Mouse (Mus musculus): ENCODE results near the gene Ets1. TPM values are rescaled to one million over a fixed set of nuclear protein-coding genes. Genes with fewer than 3 reads are reported as not detected.
A peak's percentile ranks its signal among the peaks of the same experiment; 100 is the strongest.

The Ets1 gene
- polyA plus RNA-seq, 1 experiment from 2014 or later = 14.5 TPM

DNA sequence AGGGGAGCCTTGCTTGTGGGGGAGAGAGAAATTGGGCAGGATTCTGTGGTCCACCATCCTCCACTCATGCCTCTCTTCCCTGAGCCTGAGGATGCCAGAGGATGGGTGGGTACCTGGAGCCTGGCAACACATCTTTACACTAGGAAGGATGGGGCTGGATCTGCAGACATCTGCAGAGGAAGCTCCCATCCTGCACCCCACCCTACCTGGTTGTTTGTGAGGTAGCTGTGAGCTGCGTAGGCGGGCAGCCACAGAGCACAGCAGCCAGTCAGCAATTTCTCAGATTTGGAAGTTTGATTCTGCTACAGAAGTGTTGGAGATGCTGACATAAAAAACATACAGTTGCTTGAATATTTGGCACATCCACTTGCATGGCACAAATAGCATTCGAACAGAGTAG is 15.6 kb upstream of the Ets1 start:
- H3K4me2 ChIP-seq (ENCODE audit: low read length) = no peak overlapping the region
- H3K9me3 ChIP-seq (replicated peaks; ENCODE audit: control insufficient read depth, low read length) = no peaks in the 10 kb centered on the region
- ATAC-seq (no peak), DNase-seq (ENCODE audit: low spot score) (no peak)
- H3K36me3 ChIP-seq (ENCODE audit: control insufficient read depth, insufficient read depth, low read length) = no peaks in the 10 kb centered on the region
- no peak overlapping the region for H3K9ac ChIP-seq (ENCODE audit: low read length)
- 0 out of 2 replicates have a peak, but pooled peaks cover 2% of the 10 kb centered on the region for H3K4me1 ChIP-seq (ENCODE audit: control insufficient read depth, insufficient read depth, low read length)
- 93% methylated on average over 3 of the region's 3 CpGs for WGBS
- no peak overlapping the region for H3K4me3 ChIP-seq (ENCODE audit: low read depth, low read length)
- H3K27ac ChIP-seq (ENCODE audit: low read depth, low read length) = no peak overlapping the region
- no peaks in the 10 kb centered on the region for H3K27me3 ChIP-seq (replicated peaks; ENCODE audit: control insufficient read depth, insufficient read depth, low read length)

DNA sequence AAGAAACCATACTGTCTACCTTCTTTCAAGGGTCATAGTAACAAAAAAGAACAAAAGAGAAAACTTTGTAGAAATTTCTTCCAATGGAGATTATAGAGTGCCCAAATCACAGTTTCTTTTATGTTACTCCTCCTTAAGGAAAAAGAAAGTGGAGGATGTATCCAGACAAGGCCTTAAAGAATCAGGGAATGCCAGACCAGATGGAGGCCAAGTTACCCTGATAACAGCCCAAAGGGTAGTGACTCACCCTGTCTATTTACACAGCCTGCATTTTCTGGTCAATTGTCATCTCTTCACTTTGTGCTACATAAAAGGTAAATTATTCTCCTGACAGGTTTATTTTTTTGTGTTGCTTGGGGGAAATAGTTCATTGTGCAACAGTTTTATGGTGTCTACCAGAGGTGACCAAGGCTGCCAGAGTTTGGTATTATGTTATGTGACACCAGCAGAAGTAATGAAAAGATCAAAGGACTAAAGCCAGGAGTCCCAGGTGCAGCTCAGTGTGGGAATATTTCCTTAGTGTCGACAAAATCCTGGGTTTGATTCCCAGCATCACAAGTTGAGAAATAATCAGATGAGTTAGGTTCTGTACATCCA is 6.5 kb upstream of the Ets1 start:
- Histone ChIP-seq H3K27me3 (replicated peaks; ENCODE audit: control insufficient read depth, insufficient read depth, low read length) (0 out of 2 replicates have a peak, but pooled peaks cover 2% of the 10 kb centered on the region), H3K4me1 (ENCODE audit: control insufficient read depth, insufficient read depth, low read length) (no peaks in the 10 kb centered on the region), H3K27ac (ENCODE audit: low read depth, low read length) (no peak overlapping the region), H3K9ac (ENCODE audit: low read length) (no peak overlapping the region), H3K9me3 (replicated peaks; ENCODE audit: control insufficient read depth, low read length) (no peaks in the 10 kb centered on the region), H3K4me2 (ENCODE audit: low read length) (no peak overlapping the region), H3K4me3 (ENCODE audit: low read depth, low read length) (no peak overlapping the region), H3K36me3 (ENCODE audit: control insufficient read depth, insufficient read depth, low read length) (no peaks in the 10 kb centered on the region)
- 57% methylated on average over 1 of the region's 1 CpGs for WGBS
- DNase-seq (ENCODE audit: low spot score) (no peak), ATAC-seq (no peak)

DNA sequence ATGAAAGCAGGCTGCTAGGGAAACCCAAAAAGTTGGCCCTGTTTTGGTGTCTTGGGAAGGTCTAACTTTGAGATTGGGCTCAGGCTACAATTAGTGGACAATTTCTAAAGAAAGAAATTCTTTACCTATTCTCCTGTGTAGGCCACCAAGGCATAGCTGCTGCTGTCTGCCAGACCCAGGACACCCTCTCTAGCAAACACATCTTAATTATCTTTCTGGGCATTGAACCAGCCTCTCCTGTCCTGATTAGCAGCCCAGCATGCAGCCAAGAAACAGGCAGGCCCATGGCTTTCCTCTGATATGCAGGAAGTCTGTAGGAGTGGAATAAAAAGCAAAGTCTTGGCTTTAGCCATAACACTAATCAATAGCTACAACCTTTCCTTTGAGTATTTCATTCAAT is 4.7 kb upstream of the Ets1 start:
- ATAC-seq (no peak), DNase-seq (ENCODE audit: low spot score) (peak; percentile 39)
- Histone ChIP-seq H3K27ac (ENCODE audit: low read depth, low read length) (no peak overlapping the region), H3K4me2 (ENCODE audit: low read length) (no peak overlapping the region), H3K4me3 (ENCODE audit: low read depth, low read length) (no peak overlapping the region), H3K4me1 (ENCODE audit: control insufficient read depth, insufficient read depth, low read length) (no peaks in the 10 kb centered on the region), H3K9me3 (replicated peaks; ENCODE audit: control insufficient read depth, low read length) (no peaks in the 10 kb centered on the region), H3K36me3 (ENCODE audit: control insufficient read depth, insufficient read depth, low read length) (no peaks in the 10 kb centered on the region), H3K9ac (ENCODE audit: low read length) (no peak overlapping the region), H3K27me3 (replicated peaks; ENCODE audit: control insufficient read depth, insufficient read depth, low read length) (peaks cover 10% of the 10 kb centered on the region; the same call in 1 of the 2 replicates)

DNA sequence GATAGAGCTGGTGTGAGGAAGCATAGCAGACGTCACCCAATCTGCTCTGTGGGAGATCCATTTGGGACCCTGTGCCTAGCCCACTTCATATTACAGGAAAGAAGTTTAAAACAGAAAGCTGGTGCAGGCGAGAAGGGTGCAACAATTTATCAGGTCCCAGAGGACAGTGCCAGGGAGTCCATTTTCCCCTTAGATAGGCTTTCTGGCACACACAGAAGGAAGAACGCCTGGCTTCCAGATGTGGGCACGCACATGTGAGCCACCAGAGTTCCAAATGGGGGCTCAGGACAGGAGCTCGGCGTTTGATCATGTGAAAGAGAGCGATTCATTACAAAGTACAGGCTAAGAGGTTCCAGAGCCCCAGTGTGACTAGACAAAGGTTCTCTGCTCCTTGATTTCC is 3.8 kb upstream of the Ets1 start:
- DNase-seq (ENCODE audit: low spot score) (no peak), ATAC-seq (no peak)
- Histone ChIP-seq H3K4me3 (ENCODE audit: low read depth, low read length) (no peak overlapping the region), H3K9ac (ENCODE audit: low read length) (no peak overlapping the region), H3K27me3 (replicated peaks; ENCODE audit: control insufficient read depth, insufficient read depth, low read length) (peaks cover 12% of the 10 kb centered on the region), H3K4me1 (ENCODE audit: control insufficient read depth, insufficient read depth, low read length) (no peaks in the 10 kb centered on the region), H3K27ac (ENCODE audit: low read depth, low read length) (no peak overlapping the region), H3K36me3 (ENCODE audit: control insufficient read depth, insufficient read depth, low read length) (no peaks in the 10 kb centered on the region), H3K4me2 (ENCODE audit: low read length) (no peak overlapping the region), H3K9me3 (replicated peaks; ENCODE audit: control insufficient read depth, low read length) (no peaks in the 10 kb centered on the region)
- 76% methylated on average over 7 of the region's 7 CpGs for WGBS

DNA sequence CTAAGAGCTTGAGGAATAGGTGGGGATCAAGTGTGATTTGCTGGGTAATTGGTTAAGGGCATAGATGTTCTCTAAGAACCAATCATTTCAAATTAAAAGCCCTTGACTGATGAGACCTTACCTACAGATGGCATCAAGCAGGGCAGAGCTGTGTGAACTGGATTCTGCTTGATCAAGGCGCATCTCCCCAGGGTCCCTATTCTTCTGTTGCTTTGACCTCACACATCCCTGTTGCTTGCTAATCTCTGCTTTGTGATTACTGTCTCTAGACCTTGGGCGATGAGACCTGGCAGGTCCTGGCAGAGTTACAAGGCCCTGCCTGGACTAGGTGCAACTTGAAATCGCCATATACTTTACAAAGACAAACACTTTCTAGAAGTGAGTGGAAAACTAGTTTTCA is 9.0 kb downstream of the Ets1 start:
- Histone ChIP-seq H3K36me3 (ENCODE audit: control insufficient read depth, insufficient read depth, low read length) (no peaks in the 10 kb centered on the region), H3K4me1 (ENCODE audit: control insufficient read depth, insufficient read depth, low read length) (no peaks in the 10 kb centered on the region), H3K4me3 (ENCODE audit: low read depth, low read length) (no peak overlapping the region), H3K27me3 (replicated peaks; ENCODE audit: control insufficient read depth, insufficient read depth, low read length) (0 out of 2 replicates have a peak, but pooled peaks cover 10% of the 10 kb centered on the region), H3K9me3 (replicated peaks; ENCODE audit: control insufficient read depth, low read length) (no peaks in the 10 kb centered on the region), H3K27ac (ENCODE audit: low read depth, low read length) (no peak overlapping the region), H3K4me2 (ENCODE audit: low read length) (no peak overlapping the region), H3K9ac (ENCODE audit: low read length) (no peak overlapping the region)
- 27% methylated on average over 3 of the region's 3 CpGs for WGBS
- DNase-seq (ENCODE audit: low spot score) = no peak
- no peak for ATAC-seq

DNA sequence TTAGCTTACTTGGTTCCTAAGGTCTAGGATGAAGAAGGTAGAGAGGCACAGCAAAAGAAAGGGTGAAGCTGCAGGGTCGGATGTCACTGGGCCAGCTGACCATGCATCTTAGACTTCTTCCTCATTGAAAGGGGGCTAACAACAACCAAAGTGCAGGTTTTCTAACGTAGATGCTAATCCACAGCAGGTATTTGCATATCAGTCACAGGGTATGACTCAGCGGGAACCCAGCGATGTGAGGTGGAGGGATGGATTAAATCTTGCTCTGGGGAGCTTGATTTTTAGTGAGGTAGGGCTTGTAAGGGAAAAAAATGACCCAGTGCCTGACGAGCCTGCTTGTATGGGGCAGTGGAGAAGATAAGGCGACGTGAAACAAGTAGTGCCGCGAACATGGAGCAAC is 9.5 kb downstream of the Ets1 start:
- Histone ChIP-seq H3K9me3 (replicated peaks; ENCODE audit: control insufficient read depth, low read length) (no peaks in the 10 kb centered on the region), H3K27ac (ENCODE audit: low read depth, low read length) (no peak overlapping the region), H3K27me3 (replicated peaks; ENCODE audit: control insufficient read depth, insufficient read depth, low read length) (0 out of 2 replicates have a peak, but pooled peaks cover 10% of the 10 kb centered on the region), H3K9ac (ENCODE audit: low read length) (no peak overlapping the region), H3K36me3 (ENCODE audit: control insufficient read depth, insufficient read depth, low read length) (no peaks in the 10 kb centered on the region), H3K4me1 (ENCODE audit: control insufficient read depth, insufficient read depth, low read length) (no peaks in the 10 kb centered on the region), H3K4me3 (ENCODE audit: low read depth, low read length) (no peak overlapping the region), H3K4me2 (ENCODE audit: low read length) (no peak overlapping the region)
- ATAC-seq (no peak), DNase-seq (ENCODE audit: low spot score) (no peak)
- WGBS = 11% methylated on average over 9 of the region's 9 CpGs

DNA sequence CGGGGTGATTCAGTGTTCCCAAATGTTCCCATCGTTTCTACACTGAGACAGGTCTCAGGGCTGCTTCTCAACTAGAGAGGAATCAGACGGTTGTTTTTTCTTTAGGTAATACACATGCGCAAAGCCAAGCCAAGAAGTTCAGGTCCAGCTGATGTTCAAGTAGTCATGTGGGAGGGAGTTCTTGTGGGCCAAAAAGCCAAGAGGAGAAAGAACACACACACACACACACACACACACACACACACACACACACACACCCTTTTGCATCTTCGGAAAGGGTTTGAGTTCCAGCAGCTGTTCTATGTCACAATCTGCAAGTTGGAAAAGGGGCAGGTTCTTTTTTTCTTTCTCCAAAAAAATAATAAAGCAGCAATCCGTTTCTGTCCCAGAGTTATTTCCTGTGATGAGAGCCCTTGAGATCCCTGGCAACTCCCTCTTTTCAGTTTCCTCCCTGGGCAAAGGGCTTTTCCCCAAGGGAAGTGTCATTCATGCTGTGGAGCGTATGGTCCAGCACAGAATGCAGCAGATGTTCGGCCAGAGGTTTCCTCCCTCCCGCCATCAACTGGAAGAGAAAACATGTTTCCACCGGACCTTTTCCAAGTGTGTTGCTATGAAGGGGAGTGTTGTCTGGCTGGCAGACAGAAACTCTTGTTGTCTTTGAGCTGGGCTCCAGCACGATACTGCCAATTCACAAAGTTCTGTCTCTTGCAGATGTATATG is 10.7 kb downstream of the Ets1 start:
- Histone ChIP-seq H3K27me3 (replicated peaks; ENCODE audit: control insufficient read depth, insufficient read depth, low read length) (0 out of 2 replicates have a peak, but pooled peaks cover 10% of the 10 kb centered on the region), H3K36me3 (ENCODE audit: control insufficient read depth, insufficient read depth, low read length) (no peaks in the 10 kb centered on the region), H3K27ac (ENCODE audit: low read depth, low read length) (no peak overlapping the region), H3K4me2 (ENCODE audit: low read length) (no peak overlapping the region), H3K9me3 (replicated peaks; ENCODE audit: control insufficient read depth, low read length) (no peaks in the 10 kb centered on the region), H3K9ac (ENCODE audit: low read length) (no peak overlapping the region), H3K4me1 (ENCODE audit: control insufficient read depth, insufficient read depth, low read length) (no peaks in the 10 kb centered on the region), H3K4me3 (ENCODE audit: low read depth, low read length) (no peak overlapping the region)
- ATAC-seq (no peak), DNase-seq (ENCODE audit: low spot score) (peak; percentile 10)
- 54% methylated on average over 11 of the region's 11 CpGs for WGBS

DNA sequence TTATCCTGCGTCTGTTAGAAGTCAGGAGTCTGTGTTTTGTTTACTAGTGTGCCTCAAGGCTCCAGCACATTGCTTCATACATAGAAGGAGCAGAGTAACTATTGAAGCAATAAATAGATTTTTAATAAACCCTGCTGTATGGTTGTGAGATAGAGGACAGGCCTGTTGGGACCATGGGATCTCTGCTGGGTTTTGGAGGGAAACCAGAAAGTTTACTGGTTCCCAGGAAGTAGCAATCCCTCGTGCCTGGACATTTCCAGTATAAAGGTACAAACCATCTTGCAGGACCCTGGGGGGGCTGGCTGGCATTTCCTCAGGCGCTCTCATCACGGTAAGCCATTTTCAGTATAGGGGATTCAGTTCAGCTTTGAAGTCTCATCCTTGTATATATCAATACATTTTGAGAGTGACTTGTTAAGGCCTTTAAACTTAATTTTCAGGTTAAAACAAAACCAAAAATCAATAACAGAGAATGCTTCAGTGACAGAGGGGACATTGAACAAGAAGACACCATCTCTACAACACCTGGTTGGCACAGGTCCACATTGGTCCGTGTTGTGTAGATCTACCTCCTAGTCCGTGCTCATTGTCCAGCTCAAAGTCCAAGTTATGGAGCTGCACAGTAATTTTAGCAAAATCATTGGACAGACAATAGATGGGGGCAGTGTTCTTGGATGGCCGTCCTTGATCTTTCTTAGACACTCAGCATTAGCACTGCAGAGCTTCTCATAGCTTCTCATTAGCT is 11.7 kb downstream of the Ets1 start:
- Histone ChIP-seq H3K4me2 (ENCODE audit: low read length) (no peak overlapping the region), H3K4me3 (ENCODE audit: low read depth, low read length) (no peak overlapping the region), H3K9ac (ENCODE audit: low read length) (no peak overlapping the region), H3K36me3 (ENCODE audit: control insufficient read depth, insufficient read depth, low read length) (no peaks in the 10 kb centered on the region), H3K4me1 (ENCODE audit: control insufficient read depth, insufficient read depth, low read length) (no peaks in the 10 kb centered on the region), H3K27ac (ENCODE audit: low read depth, low read length) (no peak overlapping the region), H3K9me3 (replicated peaks; ENCODE audit: control insufficient read depth, low read length) (no peaks in the 10 kb centered on the region), H3K27me3 (replicated peaks; ENCODE audit: control insufficient read depth, insufficient read depth, low read length) (0 out of 2 replicates have a peak, but pooled peaks cover 10% of the 10 kb centered on the region)
- no peak for DNase-seq (ENCODE audit: low spot score)
- 84% methylated on average over 7 of the region's 7 CpGs for WGBS
- no peak for ATAC-seq

DNA sequence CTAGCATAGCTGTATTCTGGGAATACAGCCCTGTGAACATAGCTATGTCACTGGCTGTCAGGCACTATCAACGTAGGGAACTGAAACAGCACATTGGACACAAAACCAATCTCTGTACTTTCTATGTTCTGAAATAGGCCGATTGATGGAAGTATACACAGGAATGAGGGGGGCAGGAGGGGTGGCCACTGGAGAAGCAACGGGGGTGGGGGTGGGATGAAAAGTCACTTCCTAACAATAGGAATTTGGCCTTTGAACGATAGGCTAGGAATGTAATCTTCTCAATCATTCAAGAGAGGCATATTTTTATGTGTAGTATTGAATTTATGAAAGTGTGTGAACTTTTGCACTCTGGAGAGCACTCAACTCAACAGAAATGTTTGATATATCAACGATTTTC is 12.3 kb downstream of the Ets1 start:
- WGBS = 84% methylated on average over 5 of the region's 5 CpGs

More for the DNA sequence above, 12.3 kb downstream of the Ets1 start:
- no peak overlapping the region for H3K27ac ChIP-seq (ENCODE audit: low read depth, low read length)
- no peak overlapping the region for H3K4me2 ChIP-seq (ENCODE audit: low read length)
- DNase-seq (ENCODE audit: low spot score) = no peak
- ATAC-seq = no peak
- no peaks in the 10 kb centered on the region for H3K36me3 ChIP-seq (ENCODE audit: control insufficient read depth, insufficient read depth, low read length)
- H3K4me1 ChIP-seq (ENCODE audit: control insufficient read depth, insufficient read depth, low read length) = no peaks in the 10 kb centered on the region
- H3K9me3 ChIP-seq (replicated peaks; ENCODE audit: control insufficient read depth, low read length) = no peaks in the 10 kb centered on the region
- no peak overlapping the region for H3K4me3 ChIP-seq (ENCODE audit: low read depth, low read length)
- 0 out of 2 replicates have a peak, but pooled peaks cover 10% of the 10 kb centered on the region for H3K27me3 ChIP-seq (replicated peaks; ENCODE audit: control insufficient read depth, insufficient read depth, low read length)
- H3K9ac ChIP-seq (ENCODE audit: low read length) = no peak overlapping the region
